Mouse (Mus musculus) kidney, adult 11 months (tissue): Measurements from ENCODE around the gene Olfr986.
A peak's percentile ranks its signal among the peaks of the same experiment; 100 is the strongest.

Experiments
- DNase-seq: peaks from one replicate; pipeline ENCODE4 v3.0.0; 2022

Gene Olfr986

DNA sequence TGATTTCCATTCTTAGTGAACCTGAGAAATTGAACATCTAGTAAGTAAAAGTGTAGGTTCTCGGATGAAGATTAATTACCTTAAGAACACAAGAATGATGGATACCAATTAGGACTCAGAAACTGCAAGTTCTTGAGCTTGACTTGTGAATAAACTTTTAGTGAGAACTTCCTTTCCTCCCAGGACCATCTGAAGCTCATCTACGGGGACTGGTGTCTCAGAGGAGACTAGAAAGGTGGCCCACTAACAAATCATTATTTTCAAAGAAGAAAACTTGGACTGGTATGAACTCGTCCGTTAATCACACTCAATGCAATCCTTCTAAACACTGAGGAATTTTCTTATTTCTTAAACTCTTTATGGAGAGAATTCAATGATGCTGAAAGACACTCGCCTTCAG is at the start of gene Olfr986:
Gene Olfr986, plus strand, starts transcription at position 301 of the 400 bp plus-strand sequence.
- DNase-seq = no peak

DNA sequence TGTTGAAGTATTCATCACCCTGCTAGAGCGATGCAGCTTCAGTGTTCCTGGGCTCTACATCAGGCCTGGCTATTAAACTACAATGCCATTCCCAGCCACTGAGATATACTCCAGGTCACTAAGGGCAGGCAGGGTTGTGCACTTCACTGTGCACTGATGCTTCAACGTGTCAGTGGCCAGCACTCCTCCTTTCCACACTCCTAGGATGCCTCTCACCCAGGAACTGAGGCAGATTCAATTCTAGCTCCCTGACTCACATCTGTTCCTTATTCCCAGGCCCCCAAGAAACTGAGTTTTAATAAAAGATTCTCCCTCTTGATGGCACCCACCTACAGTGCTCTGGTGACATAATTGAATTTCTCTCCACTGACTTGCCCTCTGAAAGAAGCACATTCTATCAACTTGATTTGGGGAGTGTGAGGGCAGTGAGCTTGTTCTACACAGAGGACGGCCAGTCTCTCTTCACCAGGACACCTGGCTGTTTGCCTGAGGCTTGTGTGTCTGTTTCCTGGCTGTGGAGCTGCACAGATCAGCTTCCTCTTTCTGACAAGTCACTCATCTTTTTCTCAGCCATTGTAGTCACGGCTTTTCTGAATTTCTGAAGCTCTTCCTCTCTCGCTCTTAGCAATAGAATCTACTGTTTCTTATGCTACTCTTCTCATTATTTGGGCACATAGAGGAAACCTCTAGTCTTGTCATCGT is 43.6 kb upstream of the Olfr986 start:
- no peak for DNase-seq

DNA sequence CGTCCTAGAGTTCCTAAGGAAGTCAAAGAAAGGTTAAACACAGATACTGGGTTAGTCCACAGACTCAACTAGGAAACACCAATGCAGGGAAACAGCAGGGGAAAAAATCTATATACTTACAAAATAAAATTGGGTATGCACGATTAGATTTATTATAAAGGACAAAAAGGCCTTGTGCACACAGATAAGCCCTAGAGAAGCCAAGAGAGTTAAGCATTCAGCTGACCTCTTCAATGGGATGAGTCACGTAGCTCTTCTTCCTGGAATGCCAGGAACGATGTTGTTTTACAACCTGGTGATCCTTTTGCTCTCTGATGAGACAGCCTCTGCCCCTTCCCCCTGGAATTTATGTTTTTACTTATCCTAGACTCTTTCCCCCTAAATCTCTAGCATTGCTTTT is 41.2 kb upstream of the Olfr986 start:
- DNase-seq = no peak

DNA sequence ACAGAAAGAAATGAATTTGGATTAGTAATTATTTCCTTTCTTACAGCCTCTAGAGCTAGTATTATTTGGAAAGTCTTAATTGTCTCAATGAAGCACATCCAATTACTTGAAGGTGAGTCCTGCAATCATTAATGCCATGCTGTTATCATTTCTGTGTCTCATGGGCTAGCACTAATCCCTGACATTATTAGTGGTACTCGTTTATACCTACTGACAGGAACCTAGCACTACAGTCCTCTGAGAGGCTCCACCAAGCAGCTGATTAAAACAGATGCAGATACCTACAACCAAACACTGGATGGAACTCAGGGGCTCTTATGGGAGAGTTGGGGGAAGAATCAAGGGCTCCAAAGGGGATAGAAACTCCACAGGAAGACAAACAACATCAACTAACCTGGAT is 39.2 kb upstream of the Olfr986 start:
- no peak for DNase-seq

DNA sequence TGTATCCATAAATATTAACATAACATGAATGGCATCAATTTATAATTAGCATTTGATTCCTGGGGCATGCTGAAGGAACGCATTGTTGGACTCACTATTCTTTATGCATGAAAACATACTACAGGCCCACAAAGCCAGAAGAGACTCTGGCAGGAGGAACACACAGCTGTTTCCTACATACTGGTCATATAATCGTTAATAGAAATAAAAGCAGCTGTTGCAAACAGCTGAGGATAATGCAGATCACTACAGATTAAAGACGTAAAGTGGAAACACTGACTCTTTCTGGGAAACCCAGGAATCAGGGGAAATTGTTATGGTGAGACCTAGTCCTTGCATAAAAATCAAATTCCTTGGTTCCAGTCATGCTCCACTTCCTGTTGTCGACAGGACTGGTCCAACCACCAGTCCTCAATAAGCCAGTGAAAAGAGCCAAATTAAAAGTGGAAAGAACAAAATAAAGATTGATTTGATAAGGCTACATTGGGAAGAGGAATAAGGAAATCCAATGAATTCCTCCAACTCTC is 25.5 kb upstream of the Olfr986 start:
- no peak for DNase-seq

DNA sequence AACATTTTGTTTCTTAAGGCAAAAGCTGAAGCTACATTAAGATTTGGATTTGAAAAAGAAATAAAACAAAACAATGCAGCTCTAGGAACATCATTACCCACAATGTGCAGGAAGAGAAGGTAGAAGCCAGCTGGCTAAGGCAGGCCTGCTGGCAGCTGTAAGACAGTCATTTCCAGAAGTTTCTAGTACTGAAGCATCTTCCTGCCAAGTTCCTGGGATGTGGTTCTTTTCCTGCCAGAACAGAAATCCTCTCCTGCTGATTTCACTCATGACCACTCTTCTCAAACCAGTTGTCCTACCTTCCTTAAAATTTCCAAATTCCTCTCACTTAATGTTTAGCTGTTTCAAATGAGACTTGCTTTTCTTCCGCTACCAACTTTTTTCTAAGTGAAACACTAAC is 14.3 kb upstream of the Olfr986 start:
- no peak for DNase-seq

DNA sequence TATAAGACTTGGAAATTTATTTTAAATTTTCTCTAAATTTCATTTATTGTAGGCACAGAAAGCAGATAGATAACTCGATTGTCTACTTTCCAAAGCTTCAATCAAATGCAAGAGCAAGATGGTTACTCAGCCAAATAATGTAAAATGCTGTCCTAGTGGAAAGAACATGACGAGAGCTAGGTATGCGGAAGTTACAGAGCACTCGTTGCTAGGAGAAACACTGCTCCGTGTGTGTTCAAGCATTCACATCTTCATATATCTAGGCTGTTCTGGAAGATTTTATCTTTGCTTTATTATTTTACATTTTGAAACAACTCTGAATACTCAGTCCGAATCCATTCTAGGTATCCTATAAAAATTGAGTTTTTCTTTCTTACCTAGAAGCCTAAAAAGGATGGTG is 3.7 kb upstream of the Olfr986 start:
- DNase-seq = no peak

DNA sequence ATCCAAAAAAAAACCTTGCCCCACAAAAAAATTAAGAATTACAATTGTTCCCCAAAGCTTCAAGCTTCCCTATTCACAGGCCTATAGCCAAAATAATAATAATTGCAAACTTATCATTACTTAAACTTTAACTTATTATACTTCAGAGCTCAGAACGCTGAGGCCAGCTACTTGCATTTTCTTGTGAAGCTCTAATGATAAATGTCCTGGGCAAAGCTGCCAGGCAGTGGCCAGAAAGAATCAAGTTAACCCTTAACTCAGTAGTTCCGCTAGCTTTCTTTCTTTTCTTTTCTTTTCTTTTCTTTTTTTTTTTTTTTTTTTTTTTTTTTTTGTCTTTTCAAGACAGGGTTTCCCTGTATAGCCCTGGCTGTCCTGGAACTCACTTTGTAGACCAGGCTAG is 4.4 kb downstream of the Olfr986 start:
- peak; percentile 13 for DNase-seq

DNA sequence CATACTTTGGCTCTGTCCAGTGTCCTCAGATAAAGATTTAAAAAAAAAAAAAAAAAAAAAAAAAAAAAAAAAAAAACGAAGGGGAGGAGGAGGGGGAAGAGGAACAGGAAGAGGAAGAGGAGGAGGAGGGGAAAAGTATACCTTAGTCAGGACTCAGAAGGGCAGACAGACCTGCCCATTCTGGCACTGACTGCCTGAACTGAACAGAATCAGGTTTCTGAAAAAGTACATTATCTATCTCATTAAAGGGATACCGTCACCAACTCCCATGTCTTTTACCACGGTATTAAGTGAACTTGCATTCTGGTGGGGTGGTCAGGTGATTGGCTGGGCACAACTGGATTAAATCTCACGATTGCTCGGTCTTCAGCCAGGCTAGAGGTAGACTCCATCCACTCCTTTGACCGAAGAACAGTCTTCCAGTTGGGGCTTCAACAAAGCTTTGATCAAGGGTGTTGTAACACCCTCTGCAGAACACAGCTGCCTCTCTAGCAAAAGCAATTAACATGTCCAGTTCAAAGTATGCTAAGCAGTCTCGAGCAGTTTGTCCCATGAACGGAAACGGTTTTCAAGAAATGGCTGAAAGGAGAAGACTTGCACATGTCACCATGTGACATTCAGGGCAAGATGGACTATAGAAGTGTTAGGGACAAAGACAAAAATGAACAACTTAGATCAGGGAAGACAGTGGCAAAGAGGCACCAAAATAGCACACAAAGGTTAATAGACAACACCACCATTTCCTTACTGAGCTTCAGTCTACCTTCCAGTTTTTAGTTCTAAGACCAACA is 10.6 kb downstream of the Olfr986 start:
- no peak for DNase-seq

DNA sequence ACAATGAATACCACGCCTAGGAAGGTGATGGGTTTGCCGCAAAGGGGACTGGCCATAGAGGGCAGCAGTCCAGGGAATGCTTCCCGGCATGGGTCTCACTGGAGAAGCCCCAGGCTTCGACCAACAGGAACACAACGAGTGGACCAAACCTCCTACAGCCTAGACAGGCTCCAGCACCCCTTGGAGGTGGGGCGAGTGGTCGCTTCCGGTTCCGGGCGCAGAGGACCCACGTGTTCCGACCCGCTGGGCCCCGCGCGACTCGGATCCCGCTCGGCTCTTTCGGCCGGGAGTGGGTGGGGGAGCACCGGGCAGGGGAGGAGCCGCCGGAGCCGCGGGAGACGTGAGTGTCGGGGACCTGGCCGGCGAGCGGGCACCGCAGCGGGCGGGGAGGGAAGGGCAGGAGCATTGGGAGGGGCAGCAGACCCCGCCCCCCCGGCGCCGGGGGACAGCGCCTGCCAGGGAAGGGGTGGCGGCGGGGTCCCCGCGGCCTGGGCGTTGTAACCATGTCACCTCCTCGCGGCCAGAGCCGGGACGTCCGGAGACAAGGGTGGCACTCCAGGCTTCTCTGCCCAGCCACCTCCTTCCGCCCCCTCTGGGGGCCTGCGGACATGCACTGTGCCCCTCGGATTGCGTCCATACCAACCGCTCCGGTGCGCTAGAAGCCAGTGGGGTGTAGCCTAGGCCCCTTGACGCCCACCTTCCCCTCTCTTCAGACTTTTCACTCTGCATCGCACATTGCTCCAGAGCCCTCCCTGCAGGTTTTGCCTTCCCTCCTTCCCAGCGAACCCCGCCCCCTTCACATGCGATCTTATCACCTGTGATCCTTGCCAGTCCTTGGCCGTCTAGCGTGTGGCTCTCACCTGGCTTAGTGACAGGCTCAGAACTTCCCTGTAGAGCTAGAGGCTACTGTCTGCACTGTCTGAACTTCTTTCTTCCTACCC is 11.6 kb downstream of the Olfr986 start, which contains the start of gene Zfp202:
Gene Zfp202, plus strand, starts transcription at position 219 of the 941 bp plus-strand sequence.
- DNase-seq = peak; percentile 88

DNA sequence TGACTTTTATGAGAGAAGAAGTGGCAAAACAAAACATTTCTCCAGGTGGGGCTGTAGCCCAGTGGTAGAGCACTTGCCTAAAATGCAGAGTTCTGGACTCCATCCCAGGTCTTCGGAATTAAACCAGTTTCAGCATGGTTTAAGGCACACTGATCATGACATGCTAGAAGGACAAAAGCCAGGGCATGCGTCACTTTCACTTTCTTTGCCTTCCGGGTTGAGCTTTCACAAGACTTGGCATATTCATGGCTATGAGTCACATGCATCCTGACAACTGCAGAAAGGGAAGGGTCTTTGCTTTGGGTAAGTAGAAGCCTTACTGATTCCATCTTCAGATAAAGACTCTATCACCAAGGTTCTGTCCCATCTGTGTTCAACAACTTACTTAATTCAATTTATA is 15.3 kb downstream of the Olfr986 start:
- DNase-seq = no peak

DNA sequence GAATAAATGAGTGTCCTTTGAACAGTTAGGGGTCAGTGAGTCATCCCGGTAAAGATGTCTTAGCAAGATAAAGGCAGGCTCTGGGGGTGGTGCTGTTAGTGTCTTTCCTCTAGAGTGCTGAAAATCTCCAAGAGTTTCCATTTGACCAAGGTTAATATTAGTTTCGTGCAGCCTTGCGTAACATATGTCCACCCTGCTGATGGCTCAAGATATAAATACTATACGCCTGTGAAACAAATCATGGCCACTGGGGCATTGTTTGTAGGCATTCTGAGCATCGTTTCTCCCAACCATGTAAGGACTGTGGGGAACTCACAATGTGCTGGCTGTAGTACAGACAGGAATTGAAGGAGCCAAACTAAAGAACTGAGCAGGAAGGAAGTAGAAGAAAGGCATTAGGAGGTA is 25.8 kb downstream of the Olfr986 start:
- no peak for DNase-seq

DNA sequence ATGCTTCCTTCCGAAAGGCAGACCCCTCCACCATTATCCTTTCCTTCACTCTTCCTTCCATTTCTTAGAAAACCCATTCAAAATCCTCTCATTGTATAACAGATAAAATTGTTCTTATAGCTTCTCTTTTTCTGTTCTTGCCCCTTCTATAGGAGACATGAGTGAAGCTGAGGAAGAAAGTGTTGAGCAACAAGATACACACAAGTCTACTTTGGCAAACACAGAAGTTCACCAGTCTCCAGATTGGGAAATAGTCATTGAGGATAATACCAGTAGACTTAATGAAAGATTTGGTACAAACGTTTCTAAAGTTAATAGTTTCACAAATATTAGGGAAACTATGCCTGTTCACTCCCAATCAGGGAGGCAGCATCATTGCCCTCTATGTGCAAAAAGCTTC is 30.0 kb downstream of the Olfr986 start:
- DNase-seq = no peak

DNA sequence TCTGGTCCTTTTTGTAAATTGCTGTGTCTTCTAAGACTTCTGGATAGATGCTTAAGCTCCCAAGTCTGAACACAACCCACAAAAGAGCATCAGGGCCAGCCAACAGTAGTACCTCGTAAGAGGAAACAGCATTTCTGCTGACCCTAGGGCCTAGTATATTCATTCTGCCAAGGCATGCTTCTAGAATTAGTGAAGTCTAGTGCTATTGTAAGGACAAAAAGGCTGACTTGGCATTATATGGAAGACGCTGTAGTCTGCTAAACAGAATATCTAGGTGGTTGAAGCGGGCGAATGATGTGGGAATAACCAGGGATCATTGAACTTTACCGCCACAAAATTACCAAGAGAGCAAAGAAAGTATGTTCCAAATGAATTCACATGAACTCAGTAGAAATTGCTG is 33.3 kb downstream of the Olfr986 start:
- DNase-seq = no peak

DNA sequence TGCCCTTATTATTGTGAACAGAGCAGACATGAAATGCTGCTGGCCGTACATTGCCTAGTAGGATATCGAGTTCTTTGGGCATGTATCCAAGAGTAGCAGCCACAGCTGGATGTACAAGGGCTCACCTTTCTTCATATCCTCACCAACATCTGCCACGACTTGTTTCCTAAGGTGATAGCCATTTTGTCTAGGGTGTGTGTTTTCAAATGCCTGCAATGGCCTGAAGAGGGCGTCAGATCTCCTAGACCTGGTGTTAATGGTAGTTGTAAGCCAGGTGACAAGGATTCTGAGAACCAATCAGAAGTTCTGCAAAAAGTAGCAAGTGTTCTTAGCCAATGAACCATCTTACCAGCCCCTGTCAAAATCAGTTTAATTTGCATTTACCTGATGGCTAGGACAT is 35.9 kb downstream of the Olfr986 start:
- no peak for DNase-seq

DNA sequence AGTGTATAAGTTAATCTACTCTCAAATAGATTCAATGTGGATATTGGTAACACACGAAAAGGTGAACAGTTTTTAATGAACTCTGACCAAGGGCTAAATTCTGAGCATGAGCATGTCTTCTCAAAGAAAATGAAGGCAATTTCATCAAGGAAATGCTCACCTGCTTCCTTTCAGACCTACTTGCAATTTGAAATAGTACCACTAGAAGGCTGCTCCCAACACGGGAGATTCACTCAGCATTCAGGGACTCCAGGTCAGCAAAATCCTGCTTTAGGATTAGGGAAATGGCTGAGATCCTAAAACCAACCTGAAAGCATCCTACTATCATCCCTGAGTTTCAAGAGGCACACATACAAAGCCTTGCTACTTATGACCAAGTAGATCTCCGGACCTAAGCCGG is 43.6 kb downstream of the Olfr986 start:
- no peak for DNase-seq

DNA sequence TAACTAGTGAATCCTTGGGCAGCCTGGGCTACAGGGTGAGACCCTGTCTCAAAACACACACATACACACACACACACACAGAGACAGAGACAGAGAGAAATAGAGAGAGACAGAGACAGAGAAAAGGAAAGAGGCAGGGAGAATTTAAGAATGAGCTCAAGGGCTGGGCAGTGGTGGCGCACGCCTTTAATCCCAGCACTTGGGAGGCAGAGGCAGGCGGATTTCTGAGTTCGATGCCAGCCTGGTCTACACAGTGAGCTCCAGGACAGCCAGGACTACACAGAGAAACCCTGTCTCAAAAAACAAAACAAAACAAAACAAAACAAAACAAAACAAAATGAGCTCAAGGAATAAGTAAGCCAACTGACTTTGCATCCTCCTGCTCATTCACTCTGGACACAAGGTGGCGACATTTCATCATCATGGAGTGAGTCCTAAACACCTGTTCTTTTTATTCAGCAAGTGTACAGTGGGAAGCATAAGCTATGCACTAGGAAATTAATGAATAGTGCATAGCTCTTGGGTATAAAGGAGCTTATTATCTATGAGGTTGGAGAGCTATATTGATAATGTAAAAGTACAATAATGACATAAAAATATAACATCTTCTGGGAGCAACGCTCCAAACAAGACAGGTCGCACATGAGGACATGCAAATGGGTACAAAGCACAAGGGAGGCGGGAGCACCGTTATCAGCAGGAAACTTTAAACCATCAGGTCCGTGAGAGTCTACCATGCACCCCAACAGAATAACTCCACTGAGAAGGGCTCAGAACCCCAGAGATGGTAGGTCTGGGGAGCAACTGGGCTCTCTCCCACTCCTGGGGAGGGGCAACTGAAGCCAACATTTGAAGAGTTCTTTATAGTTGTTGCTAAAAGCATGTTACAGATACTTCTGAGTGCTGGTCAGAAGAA is 47.4 kb downstream of the Olfr986 start:
- DNase-seq = no peak

DNA sequence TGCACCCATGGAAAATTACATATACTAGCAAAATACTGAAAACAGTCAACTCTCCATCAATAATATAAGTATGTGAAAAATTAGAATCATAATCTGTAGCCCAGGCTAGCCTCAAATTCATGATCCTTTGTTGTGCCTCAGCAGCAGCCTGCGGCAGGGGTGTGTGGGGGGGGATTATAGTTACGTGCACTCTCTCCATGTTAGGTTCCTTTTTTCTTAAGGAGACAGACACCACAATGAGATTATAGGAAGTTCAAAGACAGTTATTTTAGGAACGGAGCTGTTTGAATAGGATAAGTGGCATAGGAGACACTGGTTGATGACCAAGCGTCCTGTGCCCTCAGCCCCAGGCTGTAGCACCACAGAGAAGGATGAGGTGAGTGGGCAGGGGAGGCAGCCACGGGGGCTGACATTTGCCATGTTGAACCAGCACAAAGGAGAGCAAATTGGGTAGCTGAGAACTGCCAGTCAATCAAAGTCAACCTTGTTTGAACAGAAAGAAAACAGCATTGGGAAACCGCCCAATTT is 48.1 kb downstream of the Olfr986 start:
- DNase-seq = no peak

DNA sequence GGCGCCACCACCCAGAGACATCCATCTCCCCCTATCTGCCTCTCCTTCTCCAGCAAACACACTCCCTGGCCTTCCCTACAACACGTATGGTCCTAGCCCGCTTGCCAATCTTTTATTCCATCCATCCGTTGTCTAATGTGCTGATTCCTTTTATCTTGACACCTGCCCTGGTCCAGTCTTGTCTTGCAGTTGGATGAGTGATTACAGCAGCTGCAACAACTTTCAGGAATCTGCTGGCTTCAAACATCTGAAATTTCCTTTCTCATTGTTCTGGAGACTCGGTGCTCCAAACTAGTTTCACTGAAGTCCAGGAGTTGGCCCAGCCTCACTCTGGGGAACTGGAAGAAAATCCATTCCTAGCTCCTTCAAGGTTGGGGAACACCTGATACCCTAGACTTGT is 48.8 kb downstream of the Olfr986 start:
- no peak for DNase-seq

DNA sequence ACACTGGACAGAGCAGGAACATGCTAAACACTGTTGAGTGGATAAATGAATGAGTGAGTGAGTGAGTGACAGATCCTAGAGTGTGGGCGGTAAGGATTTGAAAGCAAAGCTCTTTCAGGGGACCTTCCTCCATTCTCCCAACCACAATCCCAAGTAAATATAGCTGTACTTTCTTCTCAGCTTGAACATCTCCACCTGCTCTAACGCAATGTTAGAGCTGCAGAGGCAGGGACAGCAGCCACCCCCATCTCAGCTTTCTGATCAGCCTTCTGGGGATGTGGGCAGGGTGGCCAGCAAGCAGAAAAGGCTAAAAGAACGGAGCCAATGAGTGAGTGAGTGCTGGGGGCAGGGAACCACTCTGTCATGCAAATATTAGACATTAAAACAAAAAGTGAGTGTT is 50.3 kb downstream of the Olfr986 start:
- no peak for DNase-seq

DNA sequence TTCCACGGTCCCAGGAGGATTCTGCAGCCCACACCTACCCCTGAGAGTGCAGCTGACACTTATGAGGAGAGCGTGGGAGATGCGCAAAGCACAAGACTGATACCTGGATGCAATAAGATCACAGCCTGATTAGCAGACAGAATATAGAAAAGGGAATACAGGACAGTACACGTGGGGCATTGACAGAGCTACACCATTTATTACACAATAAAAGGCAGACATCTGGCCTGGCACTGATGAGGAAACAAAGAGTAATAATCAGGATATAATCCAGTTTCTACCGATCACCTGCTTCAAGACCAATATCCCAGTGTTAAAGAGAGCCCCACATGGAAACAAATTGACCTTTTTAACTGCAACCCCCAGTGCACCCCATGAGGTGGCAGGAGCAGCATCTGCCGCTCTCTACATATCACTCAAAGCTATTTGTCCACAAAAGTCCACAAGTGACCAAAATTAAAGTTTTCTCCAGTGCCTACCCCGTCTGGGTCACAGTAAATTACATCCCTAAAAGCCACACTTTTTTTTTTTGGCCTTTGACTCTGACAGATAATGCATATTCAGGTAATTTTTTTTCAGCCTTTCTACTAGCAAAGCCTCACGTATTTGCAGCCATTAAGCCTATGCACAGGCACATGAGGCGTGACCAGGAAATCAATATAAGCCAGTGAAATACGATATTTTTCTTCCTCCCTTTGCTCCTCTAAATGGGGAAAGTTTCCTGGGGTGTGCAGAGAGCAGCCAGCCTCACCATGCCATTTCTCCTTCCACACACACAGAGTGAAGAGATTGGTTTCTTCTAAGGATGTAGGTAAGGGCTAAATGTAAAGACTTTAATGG is 53.7 kb downstream of the Olfr986 start:
- DNase-seq = no peak
